Mouse (Mus musculus): ENCODE results near the gene Eif2ak4.

- no peak for TF ChIP-seq POLR2A (IDR thresholded peaks at IDR 0.05; ENCODE audit: low read depth, low read length)
- no peak for TF ChIP-seq CTCF (IDR thresholded peaks at IDR 0.05; ENCODE audit: extremely low read depth, insufficient read length, insufficient replicate concordance, low read depth, low read length)
Observed at GRCm38 (mm10) chr2:118524811-118525210, 136.4 kb downstream of the Eif2ak4 start.

All from small intestine, adult 2 months (tissue).